19 mouse cellular contexts compared by ENCODE assay signal in the genomic region with DNA sequence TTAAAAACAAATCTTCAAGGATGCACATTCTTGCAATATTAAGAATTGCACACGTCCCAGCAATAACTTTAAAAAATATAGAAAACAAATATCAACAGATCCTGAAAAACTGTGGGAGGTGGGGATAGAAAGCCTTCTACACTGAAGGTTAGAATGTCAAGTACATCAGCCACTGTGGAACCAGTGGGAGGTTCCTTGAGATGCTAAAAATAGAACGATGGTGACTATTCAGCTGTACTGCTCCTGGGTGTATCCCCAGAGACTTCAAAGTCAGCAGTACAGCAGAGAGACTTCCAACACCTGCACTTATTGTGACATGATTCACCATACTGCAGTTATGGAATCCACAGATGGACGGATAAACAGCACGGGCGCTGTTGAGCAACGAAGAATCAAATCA.
"Had no signal": no experiment of that assay in that cellular context is flagged by ENCODE, and none has a peak within 500 bp of the region (broad histone marks: within the 10 kb centered on the region; RNA-seq: fewer than 3 reads in every experiment).

No protein-coding gene starts in this region.

- H3K4me3 ChIP-seq: midbrain, embryonic 10.5 days; midbrain, embryonic 12.5 days; myocyte; neural tube, embryonic 13.5 days; neural tube, embryonic 15.5 days had no signal

- H3K27ac ChIP-seq: midbrain, embryonic 10.5 days; midbrain, embryonic 12.5 days; neural tube, embryonic 13.5 days; neural tube, embryonic 15.5 days had no signal

- DNase-seq: lung, adult 18-20 months; lung, embryonic 14.5 days; lung, postnatal 10 days; lung, postnatal 4 days; midbrain, embryonic 14.5 days; retina, postnatal 1 day; right cerebral cortex, adult 18-20 months; right cerebral cortex, postnatal 25 days; right cerebral cortex, postnatal 4 days; spleen, adult 18-20 months; thymus, adult 18-20 months; thymus, postnatal 14 days; thymus, postnatal 36 days had no signal

- H3K9ac ChIP-seq: lung, embryonic 14.5 days; midbrain, embryonic 12.5 days; neural tube, embryonic 13.5 days; neural tube, embryonic 15.5 days had no signal

- H3K9me3 ChIP-seq: midbrain, embryonic 10.5 days; midbrain, embryonic 12.5 days; neural tube, embryonic 13.5 days; neural tube, embryonic 15.5 days had no signal

- H3K36me3 ChIP-seq: midbrain, embryonic 10.5 days; midbrain, embryonic 12.5 days; neural tube, embryonic 13.5 days; neural tube, embryonic 15.5 days had no signal

- ATAC-seq: midbrain, embryonic 16.5 days had no signal

- H3K27me3 ChIP-seq: midbrain, embryonic 12.5 days; neural tube, embryonic 13.5 days; neural tube, embryonic 15.5 days had no signal

- H3K4me2 ChIP-seq: lung, embryonic 14.5 days; midbrain, embryonic 12.5 days; neural tube, embryonic 13.5 days; neural tube, embryonic 15.5 days had no signal
